Mouse (Mus musculus): ENCODE measurements at regions not wholly inside any gene's neighbourhood (a gene's known extent, or its start where the extent isn't known, plus 50 kb on each side); places are given as distances from the start of the nearest gene placed in this dataset.

DNA sequence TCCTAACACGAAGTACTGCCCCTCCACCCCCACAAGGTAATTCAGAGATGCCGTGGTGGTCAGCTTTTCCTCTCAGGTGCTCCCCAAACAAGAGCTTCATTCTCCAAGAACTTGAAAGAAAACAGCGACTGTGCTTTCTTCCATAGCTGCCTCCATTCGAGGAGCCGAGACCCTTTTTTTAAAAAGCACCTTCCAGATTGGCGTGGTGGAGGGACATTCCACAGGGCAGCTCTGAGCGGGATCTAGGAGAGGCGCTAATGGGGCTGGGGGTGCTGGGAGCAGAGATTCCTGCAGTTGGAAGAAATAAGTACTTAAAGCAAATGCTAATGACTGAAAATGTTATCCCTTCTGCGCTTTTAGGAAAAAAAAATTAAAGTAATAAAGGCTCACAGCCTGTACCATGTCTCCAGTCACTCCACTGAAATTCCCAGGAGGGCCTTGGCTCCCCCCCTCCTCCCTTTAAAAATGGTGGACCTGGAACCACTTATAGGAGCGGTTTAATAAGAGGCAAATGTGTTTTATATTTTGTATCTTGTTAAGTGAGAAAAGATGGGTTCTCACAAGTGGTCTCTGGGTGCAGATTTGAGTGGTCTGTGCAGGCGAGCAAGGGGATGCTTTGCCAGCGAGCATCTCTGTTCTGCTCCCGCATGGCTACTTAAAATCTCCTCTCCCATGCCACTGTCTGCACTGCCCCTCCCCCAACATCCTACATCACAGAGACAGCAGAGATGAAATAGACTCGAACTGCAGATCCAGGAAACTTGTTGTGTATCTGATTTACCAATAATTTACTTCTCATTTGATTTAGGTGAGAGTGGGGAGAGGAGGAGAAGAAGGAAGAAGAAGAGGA lies 77.4 kb upstream of the Zfhx3 start:
- no peak for DNase-seq

DNA sequence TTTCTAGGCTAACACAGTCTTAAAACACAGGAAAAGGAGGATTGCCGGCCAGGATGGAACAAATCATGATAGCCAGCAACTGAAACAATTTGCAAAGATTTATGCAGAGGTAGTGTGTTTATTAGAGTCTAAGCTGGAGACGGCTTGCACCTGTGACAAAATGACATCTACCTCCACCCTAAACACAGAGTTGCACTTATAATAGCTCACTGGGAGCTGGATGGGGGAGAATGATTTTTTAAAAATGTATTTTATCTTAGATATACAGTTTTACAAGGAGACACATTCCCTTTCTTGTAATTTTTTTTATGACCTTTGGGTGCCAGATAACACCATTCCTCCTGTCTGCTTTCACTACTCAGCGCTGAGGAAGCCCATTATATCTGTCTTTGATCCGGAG lies 76.7 kb upstream of the Zfhx3 start:
- no peak for DNase-seq

DNA sequence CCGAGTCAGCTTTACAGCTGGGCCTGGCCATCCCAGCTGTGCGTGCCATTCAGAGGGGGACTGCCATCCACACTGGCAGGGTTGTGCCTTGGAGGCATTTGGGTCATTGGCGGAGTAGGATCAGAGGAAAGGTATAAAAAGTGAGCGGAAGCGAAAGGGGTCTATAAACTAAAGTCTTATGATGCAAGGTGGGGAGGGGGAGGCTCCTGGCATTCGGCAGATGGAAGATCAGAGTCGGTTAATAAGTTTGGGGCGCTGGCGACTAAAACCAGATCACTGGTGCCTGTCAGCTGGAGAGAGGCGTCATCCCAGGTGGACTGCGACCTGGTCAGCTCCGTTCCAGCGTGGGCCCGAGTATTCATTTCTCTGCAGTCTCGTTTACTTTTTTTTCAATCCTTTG lies 70.7 kb upstream of the Zfhx3 start:
- no peak for DNase-seq

DNA sequence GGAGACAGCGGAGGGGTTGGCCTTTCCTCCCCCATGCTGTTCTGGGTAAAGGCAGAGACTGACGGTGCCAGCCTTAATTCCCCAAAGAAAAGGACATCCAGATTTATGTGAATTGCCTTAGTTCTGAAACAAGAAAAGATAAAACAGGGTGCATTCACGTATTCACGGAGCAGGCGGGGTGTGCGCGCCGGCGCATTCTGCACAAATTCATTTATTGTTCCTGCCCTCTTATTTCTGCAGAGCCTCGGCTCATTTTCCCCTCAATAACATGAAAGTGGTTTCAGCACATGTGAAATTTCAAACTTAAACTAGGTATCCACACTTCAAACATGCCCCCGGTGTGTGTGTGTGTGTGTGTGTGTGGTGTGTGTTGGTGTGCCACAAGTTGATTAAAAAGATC lies 70.3 kb upstream of the Zfhx3 start:
- DNase-seq, result no peak

DNA sequence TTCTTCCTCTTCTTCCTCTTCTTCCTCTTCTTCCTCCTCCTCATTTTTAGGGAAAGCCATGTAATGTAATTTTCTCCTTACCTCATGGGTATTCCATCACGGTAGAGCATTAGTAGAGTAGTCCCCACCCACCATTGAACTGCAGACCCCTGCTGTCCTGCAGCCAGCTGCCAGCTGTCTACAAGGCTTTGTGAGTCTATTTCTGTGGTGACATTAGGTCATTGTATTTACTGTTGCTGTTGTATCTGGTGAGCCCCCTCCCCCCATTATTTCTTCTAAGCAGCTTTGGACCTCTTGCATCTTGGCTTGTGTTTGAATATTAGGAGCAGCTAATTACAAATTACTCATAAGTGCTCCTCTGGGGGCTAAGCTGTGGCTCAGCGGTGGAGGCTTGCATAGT lies 66.0 kb upstream of the Zfhx3 start:
- no peak for DNase-seq

DNA sequence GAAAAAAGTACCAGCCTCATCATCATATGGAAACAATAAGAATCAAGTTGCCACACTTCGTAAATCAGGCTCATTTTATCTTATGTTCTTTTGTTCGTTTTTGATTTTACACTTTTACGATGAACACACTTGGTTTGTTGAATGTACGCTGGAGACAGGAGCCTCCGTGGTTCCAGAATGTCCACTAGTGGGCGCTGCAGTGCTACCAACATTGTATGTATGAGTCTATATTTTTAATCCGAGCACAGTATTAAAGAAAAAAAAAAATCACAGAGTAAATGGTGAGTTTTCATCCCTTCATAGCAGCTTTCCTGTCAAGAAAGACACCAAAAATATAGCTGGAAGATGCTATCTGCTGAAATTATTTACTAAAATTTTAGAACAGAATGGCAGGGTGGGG lies 60.6 kb upstream of the Zfhx3 start:
- peak; percentile 86 for DNase-seq

DNA sequence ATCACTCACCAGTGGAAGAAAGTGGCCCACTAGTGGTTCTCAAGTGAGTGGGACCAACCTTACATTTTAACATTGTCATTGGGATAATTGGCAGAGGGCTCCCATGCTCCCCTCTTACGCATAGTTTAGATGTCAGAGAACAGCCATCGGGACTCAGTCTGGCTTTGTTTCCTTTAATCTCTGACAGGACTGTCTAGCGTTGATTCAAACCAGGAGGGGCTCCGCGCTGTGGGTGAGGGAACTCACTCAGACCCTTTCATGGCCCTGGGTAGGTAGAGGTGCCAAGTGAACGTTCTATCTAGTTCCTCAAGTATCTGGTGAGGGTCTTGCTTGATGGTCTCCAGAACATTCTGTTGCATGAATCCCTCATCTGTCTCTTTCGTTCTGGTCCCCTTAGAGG lies 56.9 kb upstream of the Zfhx3 start:
- no peak for DNase-seq

DNA sequence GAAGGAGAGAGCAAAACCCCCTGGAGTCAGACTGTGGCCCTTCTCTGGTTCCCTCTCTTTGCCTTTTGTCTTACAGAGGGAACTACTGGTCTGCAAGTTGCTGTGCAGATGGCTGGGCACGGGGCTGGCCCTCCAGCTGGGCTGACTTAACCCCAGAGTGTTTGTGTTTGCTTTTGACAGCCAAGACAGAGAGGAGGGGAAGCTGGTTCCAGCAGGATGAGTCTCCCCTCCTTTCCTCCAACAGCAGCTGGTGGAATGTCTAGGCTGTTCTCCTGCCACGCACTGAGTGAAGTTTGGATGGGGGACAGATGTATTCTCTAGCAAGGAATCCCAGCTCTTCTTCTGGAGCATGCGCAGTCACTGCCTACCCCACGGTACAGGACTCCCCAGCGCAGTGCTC lies 56.5 kb upstream of the Zfhx3 start:
- no peak for DNase-seq

DNA sequence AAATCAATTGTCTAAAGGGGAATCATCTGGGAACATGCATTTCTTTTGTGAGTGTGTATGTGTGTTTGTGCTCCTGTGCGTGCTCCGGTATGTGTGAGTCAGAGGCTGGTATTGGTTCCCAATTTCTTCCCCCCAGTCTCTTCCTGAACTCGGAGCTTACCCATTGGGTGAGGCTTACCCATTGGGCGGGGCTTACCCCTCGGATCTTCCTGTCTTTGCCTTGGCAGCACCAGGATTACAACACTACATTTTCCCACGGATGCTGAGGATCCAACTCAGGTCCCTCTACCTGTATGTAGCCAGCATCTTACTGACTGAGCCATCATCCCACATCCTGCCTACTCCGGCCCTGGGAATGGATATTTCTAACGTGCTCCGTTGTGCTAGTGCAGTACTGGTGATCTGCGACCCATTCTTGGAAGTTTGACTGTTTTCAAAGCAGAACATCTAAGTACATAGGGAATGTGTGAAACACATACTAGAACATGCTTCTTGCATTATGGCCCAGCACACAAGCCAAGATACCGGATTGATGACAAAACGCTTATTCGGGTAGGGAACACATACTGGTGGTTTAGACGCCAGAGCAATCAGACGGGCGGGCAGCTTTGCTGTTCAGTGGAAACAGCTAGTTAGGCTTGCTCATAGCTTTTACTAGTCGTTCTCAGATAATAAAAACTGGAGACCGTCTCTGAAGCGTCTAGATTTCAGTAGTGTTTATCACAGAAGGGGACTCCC lies 55.8 kb upstream of the Zfhx3 start:
- DNase-seq, result no peak

DNA sequence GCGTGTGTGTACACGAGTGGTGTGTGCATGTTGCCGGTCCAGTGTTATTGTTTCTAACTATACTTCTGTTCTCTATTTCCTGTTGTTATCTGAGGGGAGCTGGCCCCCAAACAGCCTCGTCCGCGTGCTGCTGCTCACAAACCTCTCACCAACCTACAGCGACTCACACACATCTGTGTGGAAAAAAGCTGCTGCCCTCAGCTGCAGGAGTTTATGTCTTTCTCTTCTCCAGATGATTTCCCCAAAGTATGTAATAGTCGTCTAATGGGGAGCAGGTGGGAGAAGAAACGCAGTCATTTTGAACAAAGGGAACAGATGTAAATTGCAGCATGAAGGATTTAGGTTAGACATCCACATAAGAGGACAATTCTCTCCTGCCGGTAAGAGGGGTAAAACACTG lies 55.1 kb upstream of the Zfhx3 start:
- DNase-seq, result no peak

DNA sequence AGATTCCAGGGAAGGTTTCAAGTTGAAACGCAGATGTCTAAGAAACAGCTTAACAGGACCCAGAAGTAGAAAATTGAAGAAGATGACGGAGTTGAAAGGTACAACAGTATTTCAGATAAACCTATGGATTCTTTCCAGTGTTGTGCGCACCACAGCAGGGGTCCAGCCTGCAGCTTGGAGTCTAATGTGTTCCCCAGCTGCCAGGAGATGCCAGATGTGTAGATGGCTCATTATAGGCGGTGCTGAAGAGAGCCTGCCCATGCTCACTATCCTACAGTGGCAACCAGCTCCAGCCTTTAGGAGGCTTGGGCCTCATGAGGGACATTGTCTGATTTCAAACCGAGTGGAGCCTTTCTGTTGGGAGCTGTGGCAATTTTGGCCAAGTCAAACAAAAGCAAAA lies 51.5 kb upstream of the Zfhx3 start:
- DNase-seq, result no peak

All from right cerebral cortex, postnatal 14 days (tissue).